Mouse (Mus musculus): Measurements from ENCODE around the gene Evi2. TPM values are rescaled to one million over a fixed set of nuclear protein-coding genes. Genes with fewer than 3 reads are reported as not detected.

The Evi2 gene
- polyA plus RNA-seq, 1 experiment from 2014 or later: 0.61 TPM

DNA sequence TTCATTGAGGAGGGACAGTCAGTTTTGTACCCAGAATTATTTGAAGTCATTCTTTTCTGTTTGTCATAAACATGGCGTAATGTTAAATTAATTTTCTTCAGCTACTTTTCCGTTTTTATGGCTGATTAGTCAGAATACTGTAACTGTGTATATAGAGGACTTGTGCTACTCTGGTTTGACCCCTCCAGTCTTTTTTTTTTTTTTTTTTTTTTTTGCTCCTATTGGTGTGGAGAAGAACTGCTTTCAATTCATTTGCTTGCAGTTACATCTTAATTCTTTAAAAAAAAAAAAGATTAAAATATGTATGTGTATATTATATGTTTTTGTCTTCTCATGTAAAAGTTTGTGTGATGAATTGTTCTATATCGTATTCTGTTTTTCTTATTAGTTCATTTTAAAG, 18.4 kb downstream of the Evi2 start:
- H3K4me2 ChIP-seq (replicated peaks; ENCODE audit: low read depth, low read length): no peak overlapping the region
- ATAC-seq (no peak), DNase-seq (ENCODE audit: low spot score) (no peak)
- H3K9me3 ChIP-seq (ENCODE audit: low read length): no peaks in the 10 kb centered on the region
- 80% methylated on average over 3 of the region's 3 CpGs for WGBS
- no peak overlapping the region for H3K9ac ChIP-seq (replicated peaks; ENCODE audit: low read depth)
- H3K4me1 ChIP-seq (ENCODE audit: insufficient read depth, low read depth, low read length): no peaks in the 10 kb centered on the region
- TF ChIP-seq EP300 (IDR thresholded peaks at IDR 0.05): no peak
- TF ChIP-seq CTCF (IDR thresholded peaks at IDR 0.05): no peak
- H3K27ac ChIP-seq (ENCODE audit: low read length): no peak overlapping the region
- no peak overlapping the region for H3K4me3 ChIP-seq (ENCODE audit: low read depth, low read length)
- H3K27me3 ChIP-seq (replicated peaks; ENCODE audit: insufficient read depth, low read length): no peaks in the 10 kb centered on the region
- H3K36me3 ChIP-seq (ENCODE audit: insufficient read depth, low read length): no peaks in the 10 kb centered on the region

DNA sequence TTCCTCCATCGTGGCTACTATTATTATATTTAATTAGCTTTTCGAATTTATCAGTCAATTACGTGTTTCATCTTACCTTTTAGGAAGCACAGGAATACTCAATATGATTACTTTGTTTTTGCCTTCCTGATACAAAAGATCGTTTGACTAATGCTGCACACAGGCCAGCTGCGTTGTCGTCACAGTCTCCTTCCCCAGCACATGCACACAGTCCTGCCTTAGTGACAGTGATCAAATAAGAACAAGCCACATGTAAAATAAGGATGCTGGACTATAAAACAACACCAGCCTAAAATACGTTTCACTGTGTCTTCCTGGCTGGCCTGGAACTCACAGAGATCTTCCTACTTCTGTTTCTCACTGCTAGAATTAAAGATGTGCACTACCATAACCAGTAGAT, 25.9 kb downstream of the Evi2 start:
- H3K9ac ChIP-seq (replicated peaks; ENCODE audit: low read depth): no peak overlapping the region
- H3K4me1 ChIP-seq (ENCODE audit: insufficient read depth, low read depth, low read length): no peaks in the 10 kb centered on the region
- TF ChIP-seq EP300 (IDR thresholded peaks at IDR 0.05): no peak
- no peak for DNase-seq (ENCODE audit: low spot score)
- 90% methylated on average over 7 of the region's 7 CpGs for WGBS
- no peaks in the 10 kb centered on the region for H3K9me3 ChIP-seq (ENCODE audit: low read length)
- no peak overlapping the region for H3K27ac ChIP-seq (ENCODE audit: low read length)
- H3K36me3 ChIP-seq (ENCODE audit: insufficient read depth, low read length): no peaks in the 10 kb centered on the region
- no peak overlapping the region for H3K4me3 ChIP-seq (ENCODE audit: low read depth, low read length)
- no peak for ATAC-seq
- no peak overlapping the region for H3K4me2 ChIP-seq (replicated peaks; ENCODE audit: low read depth, low read length)
- H3K27me3 ChIP-seq (replicated peaks; ENCODE audit: insufficient read depth, low read length): no peaks in the 10 kb centered on the region

DNA sequence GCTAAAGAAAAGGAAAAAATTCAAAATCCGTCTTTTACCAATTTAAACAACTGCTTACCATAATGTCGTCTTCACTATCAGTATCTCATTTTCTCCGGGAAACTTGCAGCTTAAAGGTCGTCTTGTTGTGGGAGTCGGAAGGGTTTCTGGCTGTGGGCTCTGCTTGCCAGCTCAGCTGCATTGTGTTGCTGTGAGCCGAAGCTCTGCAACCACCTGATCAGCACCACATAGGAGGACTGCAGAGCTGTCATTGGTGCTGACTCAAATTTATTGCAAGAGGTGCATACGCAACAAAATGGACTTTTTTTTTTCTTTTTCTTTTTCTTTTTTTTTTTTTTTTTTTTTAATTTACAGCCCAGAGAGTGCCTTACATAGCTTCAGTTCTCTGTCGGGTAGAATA, 26.5 kb downstream of the Evi2 start, which contains the start of gene Omg:
Gene Omg (minus strand): TSS at position 240 of the 400 bp plus-strand sequence.
- whole genome bisulfite sequencing: 65% methylated on average over 8 of the region's 8 CpGs
- no peaks in the 10 kb centered on the region for H3K4me1 ChIP-seq (ENCODE audit: insufficient read depth, low read depth, low read length)
- no peaks in the 10 kb centered on the region for H3K36me3 ChIP-seq (ENCODE audit: insufficient read depth, low read length)
- H3K9ac ChIP-seq (replicated peaks; ENCODE audit: low read depth): no peak within 1 kb of the TSS
- no peaks in the 10 kb centered on the region for H3K9me3 ChIP-seq (ENCODE audit: low read length)
- H3K4me3 ChIP-seq (ENCODE audit: low read depth, low read length): no peak within 1 kb of the TSS
- TF ChIP-seq CTCF (IDR thresholded peaks at IDR 0.05) (no peak), EP300 (IDR thresholded peaks at IDR 0.05) (no peak)
- no peak for ATAC-seq
- no peak within 1 kb of the TSS for H3K27ac ChIP-seq (ENCODE audit: low read length)
- no peak for DNase-seq (ENCODE audit: low spot score)
- H3K27me3 ChIP-seq (replicated peaks; ENCODE audit: insufficient read depth, low read length): no peaks in the 10 kb centered on the region
- no peak within 1 kb of the TSS for H3K4me2 ChIP-seq (replicated peaks; ENCODE audit: low read depth, low read length)

DNA sequence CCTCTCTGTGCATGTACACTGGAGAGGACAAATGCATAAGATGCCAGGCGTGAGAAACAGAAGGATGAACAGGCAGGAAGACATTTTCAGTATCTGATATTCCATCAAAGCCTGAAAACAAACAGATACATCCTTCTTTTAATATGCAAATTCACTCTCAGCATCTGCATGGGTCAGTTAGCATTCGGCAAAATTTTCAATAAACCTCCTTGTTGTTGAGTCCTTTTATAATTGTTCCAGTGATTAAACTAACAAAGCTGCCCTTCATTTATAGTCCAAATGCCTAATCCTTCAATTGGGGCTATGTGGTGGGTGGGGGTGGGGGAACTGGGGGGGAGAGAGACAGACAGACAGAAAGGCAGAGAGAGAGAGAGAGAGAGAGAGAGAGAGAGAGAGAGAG, 27.5 kb downstream of the Evi2 start:
- H3K4me1 ChIP-seq (ENCODE audit: insufficient read depth, low read depth, low read length): no peaks in the 10 kb centered on the region
- no peaks in the 10 kb centered on the region for H3K36me3 ChIP-seq (ENCODE audit: insufficient read depth, low read length)
- H3K4me2 ChIP-seq (replicated peaks; ENCODE audit: low read depth, low read length): no peak overlapping the region
- no peaks in the 10 kb centered on the region for H3K9me3 ChIP-seq (ENCODE audit: low read length)
- no peaks in the 10 kb centered on the region for H3K27me3 ChIP-seq (replicated peaks; ENCODE audit: insufficient read depth, low read length)
- DNase-seq (ENCODE audit: low spot score) (no peak), ATAC-seq (no peak)
- no peak overlapping the region for H3K9ac ChIP-seq (replicated peaks; ENCODE audit: low read depth)
- no peak overlapping the region for H3K27ac ChIP-seq (ENCODE audit: low read length)
- 75% methylated on average over 2 of the region's 2 CpGs for WGBS
- no peak overlapping the region for H3K4me3 ChIP-seq (ENCODE audit: low read depth, low read length)
- no peak for TF ChIP-seq EP300 (IDR thresholded peaks at IDR 0.05)
- TF ChIP-seq CTCF (IDR thresholded peaks at IDR 0.05): no peak

DNA sequence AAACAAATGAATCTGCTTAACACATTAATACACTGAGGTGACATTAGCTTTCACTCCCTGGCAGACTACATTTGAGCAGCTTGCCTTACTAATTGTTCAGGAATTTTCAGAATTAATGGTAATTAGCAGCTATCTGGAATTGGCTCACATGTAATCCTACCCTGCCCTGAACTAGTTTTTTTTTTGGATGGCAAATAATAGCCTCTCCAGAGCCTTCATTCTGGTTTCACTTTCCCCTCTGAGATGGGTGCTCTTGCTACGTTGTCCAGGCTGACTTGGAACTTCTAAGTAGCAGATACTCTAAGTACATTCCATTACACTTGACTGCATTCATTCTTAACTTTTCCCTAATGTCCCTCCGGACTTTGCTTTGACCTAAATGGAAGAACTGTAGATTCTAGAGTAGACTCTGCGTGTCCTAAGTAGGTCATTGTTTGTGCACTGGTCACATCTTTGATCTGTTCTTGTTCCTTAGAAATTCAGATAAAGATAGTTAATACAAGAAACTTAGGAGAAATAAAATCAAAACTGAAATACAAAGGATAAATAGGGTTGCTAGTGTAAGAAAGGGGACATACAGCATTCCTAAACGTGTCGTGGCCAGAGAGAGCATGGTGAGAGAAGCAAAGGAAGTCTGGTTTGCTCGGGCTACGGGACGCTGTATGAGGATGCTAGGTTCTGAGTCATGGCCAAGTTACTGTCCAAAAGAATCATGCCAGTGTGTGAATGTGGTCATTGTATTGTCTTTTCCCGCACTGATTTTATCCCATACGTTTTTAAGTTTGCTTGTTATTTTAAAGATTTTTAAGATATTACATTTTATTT, 35.2 kb downstream of the Evi2 start:
- no peaks in the 10 kb centered on the region for H3K4me1 ChIP-seq (ENCODE audit: insufficient read depth, low read depth, low read length)
- 65% methylated on average over 10 of the region's 10 CpGs for WGBS
- no peak for ATAC-seq
- 0 out of 2 replicates have a peak overlapping the region, but pooled peaks have one; percentile 3 for H3K4me2 ChIP-seq (replicated peaks; ENCODE audit: low read depth, low read length)
- no peak overlapping the region for H3K27ac ChIP-seq (ENCODE audit: low read length)
- H3K36me3 ChIP-seq (ENCODE audit: insufficient read depth, low read length): no peaks in the 10 kb centered on the region
- no peak overlapping the region for H3K4me3 ChIP-seq (ENCODE audit: low read depth, low read length)
- peak; percentile 26 for DNase-seq (ENCODE audit: low spot score)
- TF ChIP-seq CTCF (IDR thresholded peaks at IDR 0.05) (no peak), EP300 (IDR thresholded peaks at IDR 0.05) (no peak)
- H3K9ac ChIP-seq (replicated peaks; ENCODE audit: low read depth): no peak overlapping the region
- no peaks in the 10 kb centered on the region for H3K9me3 ChIP-seq (ENCODE audit: low read length)
- no peaks in the 10 kb centered on the region for H3K27me3 ChIP-seq (replicated peaks; ENCODE audit: insufficient read depth, low read length)

DNA sequence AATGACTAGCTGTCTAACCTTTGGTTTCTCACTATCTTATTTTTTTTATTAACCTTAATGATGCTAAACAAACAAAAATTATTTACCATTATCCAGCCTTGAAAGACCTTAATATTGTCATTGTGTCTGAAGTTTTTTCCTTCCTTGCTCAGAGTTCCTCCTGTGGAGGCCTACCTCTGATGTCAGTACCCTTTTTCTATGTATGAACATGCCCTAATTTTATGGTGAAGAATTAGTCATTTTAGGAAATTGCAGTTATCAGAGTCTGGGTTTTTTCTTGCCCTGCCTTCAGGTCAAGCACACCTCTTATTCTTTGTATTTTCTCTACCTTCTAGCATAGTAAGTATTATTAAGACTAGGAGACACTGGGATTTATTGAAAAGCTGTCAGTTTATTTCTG, 45.7 kb downstream of the Evi2 start:
- Histone ChIP-seq H3K27ac (ENCODE audit: low read length) (no peak overlapping the region), H3K9ac (replicated peaks; ENCODE audit: low read depth) (no peak overlapping the region), H3K27me3 (replicated peaks; ENCODE audit: insufficient read depth, low read length) (no peaks in the 10 kb centered on the region), H3K4me1 (ENCODE audit: insufficient read depth, low read depth, low read length) (no peaks in the 10 kb centered on the region), H3K36me3 (ENCODE audit: insufficient read depth, low read length) (no peaks in the 10 kb centered on the region), H3K4me2 (replicated peaks; ENCODE audit: low read depth, low read length) (no peak overlapping the region), H3K9me3 (ENCODE audit: low read length) (no peaks in the 10 kb centered on the region), H3K4me3 (ENCODE audit: low read depth, low read length) (no peak overlapping the region)
- DNase-seq (ENCODE audit: low spot score) (no peak), ATAC-seq (no peak)
- TF ChIP-seq CTCF (IDR thresholded peaks at IDR 0.05): no peak
- no peak for TF ChIP-seq EP300 (IDR thresholded peaks at IDR 0.05)

All from lung, postnatal 0 days (tissue).